Mouse (Mus musculus) T-cell, adult 66 days (primary cell): Measurements from ENCODE around the gene Ufsp2. TPM values are rescaled to one million over a fixed set of nuclear protein-coding genes. Genes with fewer than 3 reads are reported as not detected.

Source experiments
- total RNA-seq, 2 experiments: library from RNA; stranded (reverse); gene quantifications; 3 replicates in 1 of 2; 4 replicates in 1 of 2; pipeline ENCODE4 v1.2.4; 2023

Ufsp2 gene
- total RNA-seq, result 10 to 100 TPM; 13.6 to 17.2 TPM

GRCm38 (mm10) chr8:45975126-45975836 is at the start of gene Ufsp2, which contains the start of gene 1700029J07Rik:
Gene Ufsp2, plus strand, starts transcription at chr8:45975528.
Gene 1700029J07Rik, minus strand, starts transcription at chr8:45975252.

GRCm38 (mm10) chr8:45934582-45935014 is 40.7 kb upstream of the Ufsp2 start, which contains the start of gene Ccdc110:
Gene Ccdc110, plus strand, starts transcription at chr8:45934619.

GRCm38 (mm10) chr8:45999138-45999783 is 23.9 kb downstream of the Ufsp2 start, which contains the start of gene Lrp2bp:
Gene Lrp2bp, plus strand, starts transcription at chr8:45999303.

GRCm38 (mm10) chr8:46005596-46005995 is 30.3 kb downstream of the Ufsp2 start, which contains the start of gene Ankrd37:
Gene Ankrd37, minus strand, starts transcription at chr8:46005707.

Other genes with a start within 250 kb of the Ufsp2 start
- not detected for gene Pdlim3, start 90.1 kb upstream of the Ufsp2 start, total RNA-seq
- not detected for gene Ccdc110, start 40.9 kb upstream of the Ufsp2 start, total RNA-seq
- 1 to 10 TPM; 1.4 to 1.6 TPM for gene 1700029J07Rik, start 276 bp upstream of the Ufsp2 start, total RNA-seq
- not detected for gene Lrp2bp, start 23.8 kb downstream of the Ufsp2 start, total RNA-seq
- 1 to 10 TPM; 5.0 to 8.2 TPM for gene Ankrd37, start 30.2 kb downstream of the Ufsp2 start, total RNA-seq
- 10 to 100 TPM; 21.6 to 22.5 TPM for gene Cfap97, start 176.2 kb downstream of the Ufsp2 start, total RNA-seq
- gene Snx25, start 176.6 kb downstream of the Ufsp2 start, total RNA-seq, result 10 to 100 TPM; 23.4 to 24.0 TPM
- gene Slc25a4, start 235.8 kb downstream of the Ufsp2 start, total RNA-seq, result 10 to 100 TPM; 67.5 to 70.4 TPM